Mouse (Mus musculus): ENCODE results near the gene Art3. TPM values are rescaled to one million over a fixed set of nuclear protein-coding genes. Genes with fewer than 3 reads are reported as not detected.

Art3 gene
- total and polyA plus RNA-seq, 2 experiments from 2014 or later, result 186 to 294 TPM

DNA sequence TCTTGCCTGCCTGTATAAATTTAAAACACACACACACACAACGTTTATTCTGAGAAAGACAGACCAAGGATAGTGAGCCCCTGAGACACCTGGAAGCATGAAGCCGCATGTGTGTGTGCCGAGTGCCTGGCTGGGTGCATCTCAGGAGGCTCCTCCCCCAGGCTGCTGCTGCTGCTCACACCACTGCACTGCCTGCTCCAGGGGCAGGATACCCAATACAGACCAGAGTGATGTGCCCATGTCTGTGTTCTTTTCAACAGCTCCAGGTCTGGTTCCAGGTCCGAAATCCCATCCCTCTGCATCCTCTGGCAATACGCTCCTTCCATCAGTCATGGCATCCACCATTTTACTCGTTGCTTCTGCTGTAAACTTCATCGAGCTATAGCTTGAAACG is 82.4 kb downstream of the Art3 start:
- ATAC-seq (ENCODE audit: insufficient read depth, low read depth), result no peak
- peaks cover 51% of the 10 kb centered on the region for H3K36me3 ChIP-seq (replicated peaks; ENCODE audit: control insufficient read depth, insufficient read depth, low read length)
- H3K9me3 ChIP-seq (replicated peaks; ENCODE audit: control insufficient read depth, low read length), result no peaks in the 10 kb centered on the region
- WGBS, result 80% methylated on average over 8 of the region's 8 CpGs
- no peaks in the 10 kb centered on the region for H3K27me3 ChIP-seq (ENCODE audit: control insufficient read depth, insufficient read depth, low read length)
- TF ChIP-seq CTCF (IDR thresholded peaks at IDR 0.05; ENCODE audit: low read depth), result no peak
- no peak for TF ChIP-seq EP300 (IDR thresholded peaks at IDR 0.05; ENCODE audit: low read depth)
- H3K4me2 ChIP-seq (ENCODE audit: low read depth, low read length), result no peak overlapping the region
- no peak overlapping the region for H3K9ac ChIP-seq (replicated peaks; ENCODE audit: low read depth, low read length)
- H3K4me3 ChIP-seq (ENCODE audit: low read depth, low read length), result no peak overlapping the region
- DNase-seq (ENCODE audit: low spot score), result no peak
- no peak overlapping the region for H3K27ac ChIP-seq (ENCODE audit: low read depth)
- no peaks in the 10 kb centered on the region for H3K4me1 ChIP-seq (ENCODE audit: control insufficient read depth, insufficient read depth)

- Histone ChIP-seq H3K4me2 (ENCODE audit: low read depth, low read length) (no peak overlapping the region), H3K4me3 (ENCODE audit: low read depth, low read length) (no peak overlapping the region), H3K27me3 (ENCODE audit: control insufficient read depth, insufficient read depth, low read length) (no peaks in the 10 kb centered on the region), H3K9me3 (replicated peaks; ENCODE audit: control insufficient read depth, low read length) (no peaks in the 10 kb centered on the region), H3K27ac (ENCODE audit: low read depth) (no peak overlapping the region), H3K4me1 (ENCODE audit: control insufficient read depth, insufficient read depth) (no peaks in the 10 kb centered on the region), H3K36me3 (replicated peaks; ENCODE audit: control insufficient read depth, insufficient read depth, low read length) (peaks cover 85% of the 10 kb centered on the region), H3K9ac (replicated peaks; ENCODE audit: low read depth, low read length) (no peak overlapping the region)
- no peak for TF ChIP-seq EP300 (IDR thresholded peaks at IDR 0.05; ENCODE audit: low read depth)
- TF ChIP-seq CTCF (IDR thresholded peaks at IDR 0.05; ENCODE audit: low read depth), result no peak
- 88% methylated on average over 11 of the region's 11 CpGs for whole genome bisulfite sequencing
- ATAC-seq (ENCODE audit: insufficient read depth, low read depth) (no peak), DNase-seq (ENCODE audit: low spot score) (no peak)
Measured at GRCm38 (mm10) chr5:92424126-92424525, 92.5 kb downstream of the Art3 start.

GRCm38 (mm10) chr5:92430723-92431122 is 99.1 kb downstream of the Art3 start:
- Histone ChIP-seq H3K36me3 (replicated peaks; ENCODE audit: control insufficient read depth, insufficient read depth, low read length) (peaks cover 34% of the 10 kb centered on the region), H3K27me3 (ENCODE audit: control insufficient read depth, insufficient read depth, low read length) (no peaks in the 10 kb centered on the region), H3K9me3 (replicated peaks; ENCODE audit: control insufficient read depth, low read length) (no peaks in the 10 kb centered on the region), H3K9ac (replicated peaks; ENCODE audit: low read depth, low read length) (no peak overlapping the region), H3K4me3 (ENCODE audit: low read depth, low read length) (no peak overlapping the region), H3K27ac (ENCODE audit: low read depth) (no peak overlapping the region), H3K4me1 (ENCODE audit: control insufficient read depth, insufficient read depth) (peaks cover 7% of the 10 kb centered on the region; the same call in 1 of the 2 replicates), H3K4me2 (ENCODE audit: low read depth, low read length) (no peak overlapping the region)
- WGBS, result 86% methylated on average over 5 of the region's 5 CpGs
- ATAC-seq (ENCODE audit: insufficient read depth, low read depth), result no peak
- TF ChIP-seq EP300 (IDR thresholded peaks at IDR 0.05; ENCODE audit: low read depth), result no peak
- no peak for TF ChIP-seq CTCF (IDR thresholded peaks at IDR 0.05; ENCODE audit: low read depth)
- DNase-seq (ENCODE audit: low spot score), result no peak

DNA sequence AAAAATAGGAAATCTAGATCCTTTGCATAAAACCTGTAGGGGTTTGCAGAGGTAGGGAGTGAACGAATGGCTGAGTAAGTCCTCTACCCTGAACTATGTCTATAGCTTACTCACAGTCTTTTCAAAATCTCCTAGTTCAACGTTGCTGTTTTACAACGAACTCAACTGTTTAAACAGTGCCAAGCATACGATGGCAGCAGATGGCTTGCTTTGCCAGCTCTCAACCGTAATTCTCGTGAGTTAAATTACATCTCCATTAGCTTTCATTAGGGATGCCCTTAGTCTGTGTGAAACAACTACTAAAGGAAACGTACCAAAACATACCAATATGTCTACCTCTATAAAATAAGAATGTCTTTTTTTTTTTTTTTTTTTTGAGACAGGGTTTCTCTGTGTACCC is 100.0 kb downstream of the Art3 start:
- DNase-seq (ENCODE audit: low spot score) (no peak), ATAC-seq (ENCODE audit: insufficient read depth, low read depth) (no peak)
- Histone ChIP-seq H3K27me3 (ENCODE audit: control insufficient read depth, insufficient read depth, low read length) (no peaks in the 10 kb centered on the region), H3K9me3 (replicated peaks; ENCODE audit: control insufficient read depth, low read length) (no peaks in the 10 kb centered on the region), H3K4me3 (ENCODE audit: low read depth, low read length) (no peak overlapping the region), H3K9ac (replicated peaks; ENCODE audit: low read depth, low read length) (no peak overlapping the region), H3K36me3 (replicated peaks; ENCODE audit: control insufficient read depth, insufficient read depth, low read length) (peaks cover 31% of the 10 kb centered on the region), H3K4me2 (ENCODE audit: low read depth, low read length) (no peak overlapping the region), H3K4me1 (ENCODE audit: control insufficient read depth, insufficient read depth) (peaks cover 7% of the 10 kb centered on the region; the same call in 1 of the 2 replicates), H3K27ac (ENCODE audit: low read depth) (no peak overlapping the region)
- 80% methylated on average over 7 of the region's 7 CpGs for WGBS
- no peak for TF ChIP-seq CTCF (IDR thresholded peaks at IDR 0.05; ENCODE audit: low read depth)
- no peak for TF ChIP-seq EP300 (IDR thresholded peaks at IDR 0.05; ENCODE audit: low read depth)

GRCm38 (mm10) chr5:92434070-92434469 is 102.4 kb downstream of the Art3 start:
- H3K36me3 ChIP-seq (replicated peaks; ENCODE audit: control insufficient read depth, insufficient read depth, low read length), result peaks cover 8% of the 10 kb centered on the region
- H3K9me3 ChIP-seq (replicated peaks; ENCODE audit: control insufficient read depth, low read length), result no peaks in the 10 kb centered on the region
- 1% methylated on average over 12 of the region's 12 CpGs for WGBS
- H3K27me3 ChIP-seq (ENCODE audit: control insufficient read depth, insufficient read depth, low read length), result no peaks in the 10 kb centered on the region
- ATAC-seq (ENCODE audit: insufficient read depth, low read depth) (no peak), DNase-seq (ENCODE audit: low spot score) (no peak)
- no peak for TF ChIP-seq EP300 (IDR thresholded peaks at IDR 0.05; ENCODE audit: low read depth)
- no peak for TF ChIP-seq CTCF (IDR thresholded peaks at IDR 0.05; ENCODE audit: low read depth)
- H3K4me3 ChIP-seq (ENCODE audit: low read depth, low read length), result peak overlapping the region; percentile 97
- H3K4me1 ChIP-seq (ENCODE audit: control insufficient read depth, insufficient read depth), result peaks cover 7% of the 10 kb centered on the region; the same call in 1 of the 2 replicates
- peak overlapping the region; percentile 86 for H3K9ac ChIP-seq (replicated peaks; ENCODE audit: low read depth, low read length)
- peak overlapping the region; percentile 84 for H3K4me2 ChIP-seq (ENCODE audit: low read depth, low read length)
- peak overlapping the region; percentile 84; the same call in 1 of the 2 replicates for H3K27ac ChIP-seq (ENCODE audit: low read depth)

DNA sequence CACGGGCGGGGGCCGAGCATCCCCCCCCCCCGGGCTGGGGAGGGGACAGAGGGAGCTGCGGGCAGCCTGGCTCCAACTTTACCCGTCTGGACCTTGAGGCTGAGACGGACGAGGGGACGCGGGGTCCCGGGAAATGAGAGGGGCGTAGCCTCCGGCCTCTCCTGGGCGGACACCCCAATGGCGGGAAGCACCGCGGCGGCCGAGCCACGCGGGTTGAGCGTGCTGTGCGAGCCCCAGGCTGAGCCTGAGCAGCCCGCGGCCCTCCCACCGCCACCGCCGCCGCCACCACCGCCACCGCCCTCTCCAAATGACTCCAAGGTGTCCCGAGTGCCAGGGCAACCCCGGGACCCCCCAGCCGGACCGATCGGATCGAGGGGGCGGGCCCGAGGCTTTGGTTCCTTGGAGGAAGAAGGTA is 103.0 kb downstream of the Art3 start:
- no peak for DNase-seq (ENCODE audit: low spot score)
- under 1% methylated on average over 30 of the region's 39 CpGs for WGBS
- Histone ChIP-seq H3K27me3 (ENCODE audit: control insufficient read depth, insufficient read depth, low read length) (no peaks in the 10 kb centered on the region), H3K9me3 (replicated peaks; ENCODE audit: control insufficient read depth, low read length) (no peaks in the 10 kb centered on the region), H3K4me2 (ENCODE audit: low read depth, low read length) (peak overlapping the region; percentile 84), H3K4me3 (ENCODE audit: low read depth, low read length) (peak overlapping the region; percentile 97), H3K4me1 (ENCODE audit: control insufficient read depth, insufficient read depth) (peaks cover 7% of the 10 kb centered on the region; the same call in 1 of the 2 replicates), H3K9ac (replicated peaks; ENCODE audit: low read depth, low read length) (peak overlapping the region; percentile 86), H3K27ac (ENCODE audit: low read depth) (peak overlapping the region; percentile 84), H3K36me3 (replicated peaks; ENCODE audit: control insufficient read depth, insufficient read depth, low read length) (peaks cover 5% of the 10 kb centered on the region; the same call in 1 of the 2 replicates)
- ATAC-seq (ENCODE audit: insufficient read depth, low read depth), result peak; percentile 36
- TF ChIP-seq EP300 (IDR thresholded peaks at IDR 0.05; ENCODE audit: low read depth), result no peak
- no peak for TF ChIP-seq CTCF (IDR thresholded peaks at IDR 0.05; ENCODE audit: low read depth)

Measured in heart, postnatal 0 days (tissue).